Mouse (Mus musculus) left cerebral cortex, adult 9 months (tissue): ENCODE results near the gene Smyd2.

ENCODE experiments used
- DNase-seq, 2 experiments: peaks; one replicate each; pipeline ENCODE4 v3.0.0; 2022; ENCODE audit warnings: low spot score in 2 of 2

The Smyd2 gene

GRCm38 (mm10) chr1:189921818-189922592 lies at the start of gene Smyd2:
Gene Smyd2 (minus strand): TSS chr1:189922363.
- DNase-seq = peak in 1 of 2 experiments; percentile 42

GRCm38 (mm10) chr1:189970381-189970780 lies 48.2 kb upstream of the Smyd2 start:
- no peak for DNase-seq

- no peak for DNase-seq
These were observed 45.9 kb upstream of the Smyd2 start for GRCm38 (mm10) chr1:189968027-189968426.

- DNase-seq = peak; percentile 33 to 69
These were observed 38.3 kb upstream of the Smyd2 start for GRCm38 (mm10) chr1:189960481-189960880.

GRCm38 (mm10) chr1:189959802-189960201 lies 37.6 kb upstream of the Smyd2 start:
- no peak for DNase-seq

- DNase-seq = peak in 1 of 2 experiments; percentile 2
These were observed 29.7 kb upstream of the Smyd2 start for GRCm38 (mm10) chr1:189951861-189952260.

GRCm38 (mm10) chr1:189947411-189947810 lies 25.2 kb upstream of the Smyd2 start:
- no peak for DNase-seq

GRCm38 (mm10) chr1:189946126-189946525 lies 24.0 kb upstream of the Smyd2 start:
- DNase-seq = no peak

- DNase-seq = no peak
These were observed 19.6 kb upstream of the Smyd2 start for GRCm38 (mm10) chr1:189941786-189942185.

- no peak for DNase-seq
These were observed 14.4 kb upstream of the Smyd2 start for GRCm38 (mm10) chr1:189936436-189937105.

- DNase-seq = no peak
These were observed 11.5 kb upstream of the Smyd2 start for GRCm38 (mm10) chr1:189933480-189934202.

- DNase-seq = no peak
These were observed 10.8 kb upstream of the Smyd2 start for GRCm38 (mm10) chr1:189932976-189933375.

- no peak for DNase-seq
These were observed 10.0 kb upstream of the Smyd2 start for GRCm38 (mm10) chr1:189932190-189932589.

- DNase-seq = no peak
These were observed 7.7 kb upstream of the Smyd2 start for GRCm38 (mm10) chr1:189929896-189930295.

GRCm38 (mm10) chr1:189927644-189928043 lies 5.5 kb upstream of the Smyd2 start:
- peak in 1 of 2 experiments; percentile 39 for DNase-seq

- no peak for DNase-seq
These were observed 4.1 kb upstream of the Smyd2 start for GRCm38 (mm10) chr1:189926279-189926678.

GRCm38 (mm10) chr1:189923871-189924568 lies 1.9 kb upstream of the Smyd2 start:
- DNase-seq = no peak

- no peak for DNase-seq
These were observed 994 bp upstream of the Smyd2 start for GRCm38 (mm10) chr1:189923157-189923556.

GRCm38 (mm10) chr1:189922721-189923120 lies 558 bp upstream of the Smyd2 start:
- no peak for DNase-seq

- DNase-seq = peak in 1 of 2 experiments; percentile 25
These were observed 670 bp downstream of the Smyd2 start for GRCm38 (mm10) chr1:189921568-189921817.

- no peak for DNase-seq
These were observed 1.2 kb downstream of the Smyd2 start for GRCm38 (mm10) chr1:189920701-189921567.
